Mouse (Mus musculus) kidney, embryonic 15.5 days (tissue): ENCODE measurements around the gene Colgalt2. TPM values are rescaled to one million over a fixed set of nuclear protein-coding genes. Genes with fewer than 3 reads are reported as not detected.

ENCODE experiments used
- ATAC-seq: fragments of 200-750 bp; cut with Nextera tagmentation; replicated peaks from 2 replicates; pipeline ENCODE4 v1.8.0; 2017; ENCODE audit warnings: moderate TSS enrichment; ENCODE audit not compliant: low FRiP score
- H3K27ac ChIP-seq: fragments of 300-500 bp; sonication (generic); 2 replicates; pipeline ENCODE4 v1.5.1; 2015; ENCODE audit warnings: mild to moderate bottlenecking, inconsistent platforms
- H3K27me3 ChIP-seq: fragments of 300-500 bp; sonication (generic); 2 replicates; pipeline ENCODE4 v1.6.1; 2015; ENCODE audit warnings: inconsistent platforms
- H3K36me3 ChIP-seq: fragments of 300-500 bp; sonication (generic); 2 replicates; pipeline ENCODE4 v1.6.1; 2015; ENCODE audit warnings: inconsistent platforms
- H3K4me1 ChIP-seq: fragments of 300-500 bp; sonication (generic); 2 replicates; pipeline ENCODE4 v1.6.1; 2015; ENCODE audit warnings: inconsistent platforms
- H3K4me2 ChIP-seq: fragments of 300-500 bp; sonication (generic); 2 replicates; pipeline ENCODE4 v1.6.1; 2015; ENCODE audit warnings: moderate library complexity, mild to moderate bottlenecking, inconsistent platforms
- H3K4me3 ChIP-seq: fragments of 300-500 bp; sonication (generic); replicated peaks from 2 replicates; pipeline ENCODE4 v1.5.1; 2015; ENCODE audit warnings: mild to moderate bottlenecking, inconsistent platforms
- H3K9ac ChIP-seq: fragments of 300-500 bp; sonication (generic); 2 replicates; pipeline ENCODE4 v1.6.1; 2015; ENCODE audit warnings: mild to moderate bottlenecking, inconsistent platforms
- H3K9me3 ChIP-seq: fragments of 300-500 bp; sonication (generic); replicated peaks from 2 replicates; pipeline ENCODE4 v1.6.1; 2016; ENCODE audit warnings: inconsistent platforms
- WGBS: fragments of 180-500 bp; shearing (Covaris S2); methylation state at CpG from one replicate; pipeline ENCODE4 v1.1.7; 2015; ENCODE audit warnings: mixed read lengths; 5-methylcytosine and 5-hydroxymethylcytosine counted together
- polyA plus RNA-seq: library from polyadenylated mRNA; unstranded; fragments of >200 nt; fragmentation: Nextera tagmentation; extraction: Ambion mirVana; gene quantifications from 2 replicates; pipeline ENCODE4 v1.2.1, GENCODE M21; 2015

Gene Colgalt2
- polyA plus RNA-seq, 1 experiment from 2014 or later: 1.5 TPM

DNA sequence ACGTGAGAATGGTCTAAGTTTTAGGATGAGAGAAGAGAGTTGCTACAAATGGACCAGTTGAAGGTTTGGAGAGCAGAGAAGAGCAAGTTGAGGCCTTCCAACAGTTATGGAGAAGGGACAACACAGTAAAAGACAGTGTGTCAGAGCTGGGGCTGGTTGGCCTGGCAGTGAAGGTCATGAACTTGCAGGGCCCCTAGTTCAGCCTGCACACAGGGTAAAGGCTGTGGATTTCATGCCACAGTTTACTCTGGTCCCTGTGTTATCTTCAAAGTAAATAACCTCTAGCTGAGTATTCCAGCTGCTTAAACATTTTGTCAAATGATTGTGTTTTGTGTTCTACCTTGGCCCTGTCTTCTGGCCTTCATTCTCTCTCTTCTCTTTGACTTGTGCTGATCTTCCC, 922 bp upstream of the Colgalt2 start:
- WGBS: 66% methylated on average over 1 of the region's 1 CpGs
- H3K9me3 ChIP-seq: no peaks in the 10 kb centered on the region
- no peak overlapping the region for H3K9ac ChIP-seq
- no peak overlapping the region for H3K4me3 ChIP-seq
- H3K4me1 ChIP-seq: peaks cover 12% of the 10 kb centered on the region
- no peak for ATAC-seq
- H3K4me2 ChIP-seq: no peak overlapping the region
- H3K27me3 ChIP-seq: peaks cover 40% of the 10 kb centered on the region
- H3K27ac ChIP-seq: no peak overlapping the region
- no peaks in the 10 kb centered on the region for H3K36me3 ChIP-seq

DNA sequence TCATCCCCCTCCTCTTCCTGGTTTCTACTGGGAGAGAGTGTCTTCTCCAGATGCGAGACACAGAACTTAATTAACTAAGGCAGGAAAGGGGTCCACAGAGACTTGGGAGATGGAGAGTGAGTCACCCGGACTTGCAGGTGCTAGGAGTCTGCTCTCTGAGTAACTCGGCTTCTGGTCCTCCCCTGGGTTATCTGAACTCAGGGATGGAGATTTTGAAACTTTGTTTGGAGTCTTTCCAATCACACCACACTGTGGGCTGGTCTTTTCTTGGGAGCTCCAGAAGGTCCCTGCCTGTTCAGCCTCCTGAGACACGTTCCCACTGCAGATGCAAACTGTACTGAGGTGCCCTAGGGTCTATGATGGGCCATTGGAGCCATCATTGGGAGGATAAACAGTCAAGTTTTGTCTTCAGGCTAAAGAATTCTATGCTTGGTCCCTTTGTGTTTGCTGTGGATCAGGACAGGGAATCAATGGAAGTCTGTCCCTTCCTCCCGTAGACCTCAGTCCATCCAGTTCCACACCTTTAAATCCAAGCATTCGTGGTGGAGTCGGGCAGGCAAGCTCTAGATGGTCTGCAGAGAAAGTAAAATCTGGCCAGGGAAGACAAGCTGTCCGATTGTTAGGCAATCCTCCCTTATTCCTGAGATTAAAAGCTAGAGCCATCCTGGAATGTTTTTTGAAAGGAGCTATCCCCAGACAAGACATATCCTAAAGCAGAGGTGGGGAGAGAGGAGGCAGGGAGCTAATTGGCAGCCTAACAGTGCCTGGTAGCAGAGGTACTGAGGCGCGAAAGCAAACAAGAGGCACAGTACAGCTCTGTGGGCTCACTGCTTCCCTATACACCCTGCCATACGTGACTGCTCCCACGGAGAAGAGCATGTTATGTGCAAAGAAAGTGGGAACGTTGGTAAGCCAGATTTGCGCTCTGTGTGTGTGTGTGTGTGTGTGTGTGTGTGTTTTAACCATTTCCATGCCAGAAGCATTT, 1.2 kb downstream of the Colgalt2 start:
- no peaks in the 10 kb centered on the region for H3K9me3 ChIP-seq
- peak; percentile 55; the same call in 1 of the 2 replicates for ATAC-seq
- peaks cover 40% of the 10 kb centered on the region for H3K27me3 ChIP-seq
- H3K36me3 ChIP-seq: no peaks in the 10 kb centered on the region
- peak overlapping the region; percentile 53 for H3K9ac ChIP-seq
- H3K4me2 ChIP-seq: peak overlapping the region; percentile 99
- H3K27ac ChIP-seq: no peak overlapping the region
- peak overlapping the region; percentile 70 for H3K4me3 ChIP-seq
- WGBS: 19% methylated on average over 14 of the region's 14 CpGs
- H3K4me1 ChIP-seq: peaks cover 12% of the 10 kb centered on the region

DNA sequence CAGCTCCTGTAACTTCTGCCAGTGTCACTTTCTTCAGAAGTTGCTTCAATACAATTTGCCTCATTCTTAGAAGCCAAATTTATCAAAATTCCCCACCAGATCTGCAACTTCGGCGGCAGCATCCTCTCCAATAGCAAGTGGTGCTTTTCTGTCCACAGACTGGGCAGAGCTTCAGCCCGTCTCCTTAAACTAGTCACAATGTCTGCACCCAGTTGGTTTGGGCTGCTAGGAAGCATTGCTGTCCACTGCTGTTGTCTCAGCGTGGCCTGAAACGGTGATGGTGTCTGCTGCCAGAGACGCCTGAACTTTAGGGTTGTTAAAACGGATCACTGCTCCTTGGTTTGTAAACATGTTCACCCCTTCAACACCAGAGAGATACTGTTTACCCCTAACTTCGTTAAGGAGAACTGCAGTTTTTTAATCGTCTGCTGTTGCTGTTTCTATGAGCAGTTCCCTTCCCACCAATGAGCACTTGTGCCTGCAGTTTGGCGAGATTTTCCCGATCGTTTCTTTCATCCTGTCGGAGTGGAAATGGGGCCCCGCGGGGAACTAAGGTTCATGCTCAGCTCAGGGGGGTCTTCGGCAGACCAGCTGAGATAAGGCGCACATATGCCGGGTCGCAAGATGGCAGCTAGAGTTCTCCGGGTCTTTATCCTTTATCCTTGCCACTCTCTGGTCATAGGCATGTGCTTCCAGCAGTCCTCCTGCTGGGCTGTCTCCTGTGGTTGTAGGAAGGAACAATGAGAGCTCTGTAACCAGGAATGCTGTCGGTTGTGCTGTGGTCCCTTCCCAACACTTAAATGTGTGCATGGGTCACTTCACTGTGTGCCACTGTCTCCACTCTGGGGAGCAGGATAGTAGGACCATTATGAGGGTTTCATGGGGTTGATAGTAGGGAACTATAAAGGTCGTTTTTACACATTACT, 7.7 kb downstream of the Colgalt2 start:
- H3K4me2 ChIP-seq: peak overlapping the region; percentile 27; the same call in 1 of the 2 replicates
- H3K27ac ChIP-seq: no peak overlapping the region
- 0 out of 2 replicates have a peak overlapping the region, but pooled peaks have one; percentile 4 for H3K4me3 ChIP-seq
- no peak for ATAC-seq
- H3K27me3 ChIP-seq: peaks cover 17% of the 10 kb centered on the region
- no peak overlapping the region for H3K9ac ChIP-seq
- H3K9me3 ChIP-seq: no peaks in the 10 kb centered on the region
- H3K36me3 ChIP-seq: no peaks in the 10 kb centered on the region
- WGBS: 39% methylated on average over 22 of the region's 22 CpGs
- H3K4me1 ChIP-seq: peaks cover 3% of the 10 kb centered on the region; the same call in 1 of the 2 replicates

DNA sequence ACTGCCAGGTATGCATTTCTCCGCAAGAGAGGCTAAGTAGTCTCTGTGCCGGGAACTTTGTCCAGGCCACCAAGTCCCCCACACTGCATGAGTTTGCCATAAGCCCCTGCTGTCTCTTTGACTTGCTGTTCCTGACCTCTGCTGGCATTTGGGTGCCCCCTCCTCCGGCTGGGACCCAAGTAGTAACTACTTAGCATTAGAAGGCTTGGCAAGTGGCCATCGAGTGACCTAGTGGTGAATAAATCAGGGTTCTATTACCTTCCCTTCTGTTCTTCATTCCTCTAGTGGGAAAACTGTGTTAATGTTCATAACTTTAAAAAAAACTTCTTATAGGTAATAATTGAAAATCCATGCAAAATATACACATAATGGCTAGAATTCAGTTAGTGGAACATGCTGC, 9.7 kb downstream of the Colgalt2 start:
- no peak overlapping the region for H3K9ac ChIP-seq
- H3K9me3 ChIP-seq: no peaks in the 10 kb centered on the region
- H3K27me3 ChIP-seq: peaks cover 12% of the 10 kb centered on the region; the same call in 1 of the 2 replicates
- no peak overlapping the region for H3K27ac ChIP-seq
- no peak for ATAC-seq
- peaks cover 3% of the 10 kb centered on the region; the same call in 1 of the 2 replicates for H3K4me1 ChIP-seq
- H3K4me2 ChIP-seq: no peak overlapping the region
- H3K4me3 ChIP-seq: no peak overlapping the region
- 67% methylated on average over 4 of the region's 4 CpGs for WGBS
- H3K36me3 ChIP-seq: no peaks in the 10 kb centered on the region

GRCm38 (mm10) chr1:152410657-152411056, 11.0 kb downstream of the Colgalt2 start:
- H3K4me2 ChIP-seq: no peak overlapping the region
- H3K9ac ChIP-seq: no peak overlapping the region
- WGBS: 92% methylated on average over 3 of the region's 3 CpGs
- no peak overlapping the region for H3K4me3 ChIP-seq
- no peak for ATAC-seq
- no peaks in the 10 kb centered on the region for H3K9me3 ChIP-seq
- peaks cover 4% of the 10 kb centered on the region; the same call in 1 of the 2 replicates for H3K4me1 ChIP-seq
- H3K27me3 ChIP-seq: peaks cover 12% of the 10 kb centered on the region; the same call in 1 of the 2 replicates
- H3K27ac ChIP-seq: no peak overlapping the region
- H3K36me3 ChIP-seq: no peaks in the 10 kb centered on the region

GRCm38 (mm10) chr1:152413116-152413515, 13.5 kb downstream of the Colgalt2 start:
- no peak overlapping the region for H3K27ac ChIP-seq
- no peak for ATAC-seq
- H3K27me3 ChIP-seq: peaks cover 4% of the 10 kb centered on the region; the same call in 1 of the 2 replicates
- H3K4me3 ChIP-seq: no peak overlapping the region
- no peak overlapping the region for H3K9ac ChIP-seq
- H3K36me3 ChIP-seq: no peaks in the 10 kb centered on the region
- 94% methylated on average over 2 of the region's 2 CpGs for WGBS
- H3K4me2 ChIP-seq: no peak overlapping the region
- H3K9me3 ChIP-seq: no peaks in the 10 kb centered on the region
- H3K4me1 ChIP-seq: peaks cover 17% of the 10 kb centered on the region

- no peak overlapping the region for H3K4me2 ChIP-seq
- H3K9ac ChIP-seq: no peak overlapping the region
- no peaks in the 10 kb centered on the region for H3K36me3 ChIP-seq
- no peak for ATAC-seq
- WGBS: 63% methylated on average over 1 of the region's 1 CpGs
- no peak overlapping the region for H3K27ac ChIP-seq
- H3K9me3 ChIP-seq: no peaks in the 10 kb centered on the region
- peaks cover 17% of the 10 kb centered on the region for H3K4me1 ChIP-seq
- no peak overlapping the region for H3K4me3 ChIP-seq
- H3K27me3 ChIP-seq: peaks cover 5% of the 10 kb centered on the region; the same call in 1 of the 2 replicates
Observed at GRCm38 (mm10) chr1:152413961-152414360, 14.3 kb downstream of the Colgalt2 start.

GRCm38 (mm10) chr1:152414451-152414850, 14.8 kb downstream of the Colgalt2 start:
- H3K9ac ChIP-seq: no peak overlapping the region
- 75% methylated on average over 10 of the region's 10 CpGs for WGBS
- H3K4me1 ChIP-seq: peaks cover 17% of the 10 kb centered on the region
- no peaks in the 10 kb centered on the region for H3K36me3 ChIP-seq
- ATAC-seq: 0 out of 2 replicates have a peak, but pooled peaks have one; percentile 24
- peaks cover 9% of the 10 kb centered on the region; the same call in 1 of the 2 replicates for H3K27me3 ChIP-seq
- no peaks in the 10 kb centered on the region for H3K9me3 ChIP-seq
- H3K27ac ChIP-seq: no peak overlapping the region
- no peak overlapping the region for H3K4me2 ChIP-seq
- H3K4me3 ChIP-seq: no peak overlapping the region

- Histone ChIP-seq H3K9me3 (no peaks in the 10 kb centered on the region), H3K9ac (no peak overlapping the region), H3K4me2 (no peak overlapping the region), H3K27ac (0 out of 2 replicates have a peak overlapping the region, but pooled peaks have one; percentile 54), H3K4me1 (peaks cover 17% of the 10 kb centered on the region), H3K36me3 (no peaks in the 10 kb centered on the region), H3K4me3 (no peak overlapping the region), H3K27me3 (0 out of 2 replicates have a peak, but pooled peaks cover 6% of the 10 kb centered on the region)
- peak; percentile 86 for ATAC-seq
- 43% methylated on average over 13 of the region's 13 CpGs for WGBS
Observed at GRCm38 (mm10) chr1:152416306-152416904, 16.8 kb downstream of the Colgalt2 start.

- H3K4me2 ChIP-seq: no peak overlapping the region
- ATAC-seq: no peak
- no peaks in the 10 kb centered on the region for H3K36me3 ChIP-seq
- WGBS: 20% methylated on average over 5 of the region's 5 CpGs
- peak overlapping the region; percentile 54; the same call in 1 of the 2 replicates for H3K27ac ChIP-seq
- H3K4me3 ChIP-seq: no peak overlapping the region
- H3K27me3 ChIP-seq: 0 out of 2 replicates have a peak, but pooled peaks cover 6% of the 10 kb centered on the region
- peaks cover 17% of the 10 kb centered on the region for H3K4me1 ChIP-seq
- H3K9ac ChIP-seq: no peak overlapping the region
- H3K9me3 ChIP-seq: no peaks in the 10 kb centered on the region
Observed at GRCm38 (mm10) chr1:152417602-152418001, 18.0 kb downstream of the Colgalt2 start.

DNA sequence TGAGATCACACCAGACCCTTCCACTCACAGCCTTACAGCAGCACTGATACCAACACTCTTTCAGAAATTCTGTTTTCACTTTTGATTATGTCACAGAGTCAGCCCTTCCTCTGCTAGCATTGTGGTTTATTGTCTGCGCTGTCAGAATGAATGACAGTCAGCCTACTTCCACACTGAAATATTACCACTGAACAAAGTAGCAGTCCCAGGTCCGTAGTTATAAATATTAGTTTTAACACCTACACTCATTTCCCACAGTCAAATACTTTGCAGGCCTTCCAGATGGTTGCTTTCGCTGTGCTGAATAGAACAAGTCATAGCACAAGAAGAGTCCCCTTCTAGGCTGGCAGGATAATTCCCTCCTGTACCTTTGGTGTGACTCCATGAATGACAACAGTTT, 22.7 kb downstream of the Colgalt2 start:
- Histone ChIP-seq H3K9ac (no peak overlapping the region), H3K4me3 (no peak overlapping the region), H3K27me3 (peaks cover 13% of the 10 kb centered on the region; the same call in 1 of the 2 replicates), H3K4me1 (peaks cover 10% of the 10 kb centered on the region), H3K36me3 (no peaks in the 10 kb centered on the region), H3K4me2 (no peak overlapping the region), H3K9me3 (no peaks in the 10 kb centered on the region), H3K27ac (no peak overlapping the region)
- WGBS: 60% methylated on average over 3 of the region's 3 CpGs
- ATAC-seq: no peak
